ENCODE assay signal across 8 mouse cellular contexts in the genomic region with DNA sequence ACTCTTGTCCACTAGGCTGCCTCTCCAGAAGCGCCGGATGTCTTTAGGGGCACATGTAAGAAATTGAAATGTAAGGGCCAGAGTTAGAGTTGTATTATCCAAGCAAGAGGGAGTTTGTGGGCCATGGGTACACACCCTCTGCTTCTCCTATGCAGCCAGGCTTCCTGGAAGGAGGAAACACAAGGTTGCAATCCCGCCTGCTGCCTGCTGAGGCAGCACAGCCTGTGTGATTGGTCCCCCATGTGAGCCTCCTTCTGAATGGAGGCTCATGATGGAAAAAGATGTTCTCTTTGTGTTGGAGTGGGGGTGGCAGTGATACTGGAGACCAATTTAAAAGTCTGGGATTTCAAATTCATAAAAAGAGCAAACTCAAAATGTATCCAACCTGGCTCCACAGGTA. TPM values are rescaled to one million over a fixed set of nuclear protein-coding genes. Genes with fewer than 3 reads are reported as not detected.
DNase-seq lines count a peak whose midpoint lies in the region; ATAC-seq and TF ChIP-seq lines count a peak whose summit lies in the region.

No protein-coding gene starts in this region.

- H3K4me1 ChIP-seq in intestine, embryonic 14.5 days (replicated peaks; ENCODE audit: control insufficient read depth, insufficient read depth, low read length), result peaks cover 3% of the 10 kb centered on the region; the same call in 1 of the 2 replicates
- peaks cover 8% of the 10 kb centered on the region; the same call in 1 of the 2 replicates for H3K4me1 ChIP-seq in intestine, embryonic 16.5 days (ENCODE audit: control insufficient read depth, insufficient read depth, low read length)
- H3K4me1 ChIP-seq in limb, embryonic 14.5 days (ENCODE audit: control insufficient read depth, insufficient read depth, low read length), result peaks cover 3% of the 10 kb centered on the region

- intact Hi-C loops in gastrocnemius, postnatal 14 days (cut with DNase I; ENCODE audit: low total_unique reads), result no loop called here

- H3K27me3 ChIP-seq in intestine, embryonic 14.5 days (replicated peaks; ENCODE audit: control insufficient read depth, insufficient read depth, low read length), result no peaks in the 10 kb centered on the region
- H3K27me3 ChIP-seq in intestine, embryonic 16.5 days (replicated peaks; ENCODE audit: control insufficient read depth, insufficient read depth, low read length), result no peaks in the 10 kb centered on the region
- no peaks in the 10 kb centered on the region for H3K27me3 ChIP-seq in limb, embryonic 14.5 days (ENCODE audit: control insufficient read depth, insufficient read depth, low read length)

- 85% methylated on average over 3 of the region's 3 CpGs for WGBS in intestine, embryonic 14.5 days
- 76% methylated on average over 3 of the region's 3 CpGs for WGBS in intestine, embryonic 16.5 days
- WGBS in limb, embryonic 14.5 days, result 74% methylated on average over 3 of the region's 3 CpGs

- no peak overlapping the region for H3K27ac ChIP-seq in intestine, embryonic 14.5 days (ENCODE audit: low read depth)
- H3K27ac ChIP-seq in intestine, embryonic 16.5 days (ENCODE audit: low read length), result no peak overlapping the region
- H3K27ac ChIP-seq in limb, embryonic 14.5 days (replicated peaks; ENCODE audit: low read depth, low read length), result no peak overlapping the region

- no peaks in the 10 kb centered on the region for H3K9me3 ChIP-seq in intestine, embryonic 14.5 days (ENCODE audit: control insufficient read depth, low read length)
- no peaks in the 10 kb centered on the region for H3K9me3 ChIP-seq in intestine, embryonic 16.5 days (ENCODE audit: control insufficient read depth, low read length)
- no peaks in the 10 kb centered on the region for H3K9me3 ChIP-seq in limb, embryonic 14.5 days (ENCODE audit: control insufficient read depth, low read length)

- H3K36me3 ChIP-seq in intestine, embryonic 14.5 days (ENCODE audit: control insufficient read depth, insufficient read depth, low read length), result no peaks in the 10 kb centered on the region
- H3K36me3 ChIP-seq in intestine, embryonic 16.5 days (ENCODE audit: control insufficient read depth, insufficient read depth, low read length), result no peaks in the 10 kb centered on the region
- no peaks in the 10 kb centered on the region for H3K36me3 ChIP-seq in limb, embryonic 14.5 days (ENCODE audit: control insufficient read depth, insufficient read depth, low read length)

- no peak for ATAC-seq in intestine, embryonic 14.5 days (replicated peaks; ENCODE audit: low FRiP score, low TSS enrichment, low read depth)
- no peak for ATAC-seq in intestine, embryonic 16.5 days
- ATAC-seq in limb, embryonic 14.5 days (ENCODE audit: low FRiP score, low read depth), result no peak
- no peak for ATAC-seq in monocyte, adult 5-6 weeks (replicated peaks; ENCODE audit: insufficient number of reproducible peaks, low FRiP score, low TSS enrichment, poor library complexity, severe bottlenecking)

- DNase-seq in intestine, embryonic 14.5 days (ENCODE audit: low spot score), result peak; percentile 53
- peak; percentile 59 for DNase-seq in ES-CJ7 (ENCODE audit: low read depth, low spot score)
- peak; percentile 76 for DNase-seq in embryo, embryonic 10 days (ENCODE audit: low spot score)
- DNase-seq in limb, embryonic 14.5 days (ENCODE audit: low spot score), result peak; percentile 26
- DNase-seq in spleen, postnatal 14 days (ENCODE audit: low spot score in 2 of 2), result no peak
- no peak for DNase-seq in gastrocnemius, postnatal 14 days

- no peak overlapping the region for H3K4me2 ChIP-seq in intestine, embryonic 14.5 days (ENCODE audit: low read length)
- no peak overlapping the region for H3K4me2 ChIP-seq in intestine, embryonic 16.5 days (ENCODE audit: low read depth, low read length)
- H3K4me2 ChIP-seq in limb, embryonic 14.5 days (replicated peaks; ENCODE audit: low read depth, low read length, severe bottlenecking), result no peak overlapping the region

- H3K9ac ChIP-seq in intestine, embryonic 14.5 days (ENCODE audit: low read length), result no peak overlapping the region
- H3K9ac ChIP-seq in intestine, embryonic 16.5 days (ENCODE audit: low read depth, low read length), result no peak overlapping the region
- H3K9ac ChIP-seq in limb, embryonic 14.5 days (ENCODE audit: low read depth, low read length, severe bottlenecking), result no peak overlapping the region

- TF ChIP-seq POLR2A in limb, embryonic 14.5 days (IDR thresholded peaks at IDR 0.05; ENCODE audit: borderline replicate concordance, extremely low read depth, insufficient read depth, insufficient read length), result no peak

- H3K4me3 ChIP-seq in intestine, embryonic 14.5 days (ENCODE audit: low read depth, low read length), result no peak overlapping the region
- H3K4me3 ChIP-seq in intestine, embryonic 16.5 days (ENCODE audit: low read length), result no peak overlapping the region
- H3K4me3 ChIP-seq in limb, embryonic 14.5 days (replicated peaks; ENCODE audit: low read length), result no peak overlapping the region

RNA-seq across cellular contexts. Expression of gene Ccn1, which starts 22.0 kb away (rescaled TPM):
- 33.4 and 34.7 TPM in 2 replicates for polyA plus RNA-seq in intestine, embryonic 14.5 days (2014; fragmentation: Nextera tagmentation; extraction: Ambion mirVana)
- 50.3 and 55.5 TPM in 2 replicates for polyA plus RNA-seq in intestine, embryonic 16.5 days (2015; fragmentation: Nextera tagmentation; extraction: Ambion mirVana)
- 105 and 119 TPM in 2 replicates for polyA plus RNA-seq in limb, embryonic 14.5 days (2012; rRNA removed)
- polyA plus RNA-seq in limb, embryonic 14.5 days (2014; fragmentation: Nextera tagmentation; extraction: Ambion mirVana), result 53.5 and 59.8 TPM in 2 replicates
- total RNA-seq in monocyte, adult 5-6 weeks (2017), result not detected in 3 replicates
- 10 to 100 TPM; 20.4 to 28.2 TPM for total RNA-seq in gastrocnemius, postnatal 14 days (2021)

RNA-seq across cellular contexts. Expression of gene Znhit6, which starts 51.8 kb away (rescaled TPM):
- polyA plus RNA-seq in intestine, embryonic 14.5 days (2014; fragmentation: Nextera tagmentation; extraction: Ambion mirVana), result 29.3 and 32.5 TPM in 2 replicates
- polyA plus RNA-seq in intestine, embryonic 16.5 days (2015; fragmentation: Nextera tagmentation; extraction: Ambion mirVana), result 23.5 and 28.4 TPM in 2 replicates
- 14.4 and 24.4 TPM in 2 replicates for polyA plus RNA-seq in limb, embryonic 14.5 days (2012; rRNA removed)
- polyA plus RNA-seq in limb, embryonic 14.5 days (2014; fragmentation: Nextera tagmentation; extraction: Ambion mirVana), result 34.5 and 35.5 TPM in 2 replicates
- total RNA-seq in monocyte, adult 5-6 weeks (2017), result 3.6 to 17.7 TPM (median 11.7 TPM) in 3 replicates
- 10 to 100 TPM; 10.4 to 11.8 TPM for total RNA-seq in gastrocnemius, postnatal 14 days (2021)

Comparison
In these comparisons a context has a peak if more than half of its experiments do, and no peak if none do; other contexts are left out.
1. DNase-seq: peak in intestine, embryonic 14.5 days (single experiment), ES-CJ7 (single experiment), embryo, embryonic 10 days (single experiment) and limb, embryonic 14.5 days (single experiment); none in spleen, postnatal 14 days (0 of 2) and gastrocnemius, postnatal 14 days (single experiment).